Mouse (Mus musculus) erythroblast, embryonic 14.5 days (primary cell): Measurements from ENCODE around the gene Arhgef19.

ENCODE experiments used
- GATA1 ChIP-seq: IDR thresholded peaks from 2 replicates; pipeline ENCODE4 v1.6.1; 2012; ENCODE audit warnings: low read length, inconsistent platforms, mixed read lengths
- TAL1 ChIP-seq: IDR thresholded peaks from 3 replicates; pipeline ENCODE4 v1.6.1; 2012; ENCODE audit warnings: low read length, inconsistent platforms, mixed read lengths

DNA sequence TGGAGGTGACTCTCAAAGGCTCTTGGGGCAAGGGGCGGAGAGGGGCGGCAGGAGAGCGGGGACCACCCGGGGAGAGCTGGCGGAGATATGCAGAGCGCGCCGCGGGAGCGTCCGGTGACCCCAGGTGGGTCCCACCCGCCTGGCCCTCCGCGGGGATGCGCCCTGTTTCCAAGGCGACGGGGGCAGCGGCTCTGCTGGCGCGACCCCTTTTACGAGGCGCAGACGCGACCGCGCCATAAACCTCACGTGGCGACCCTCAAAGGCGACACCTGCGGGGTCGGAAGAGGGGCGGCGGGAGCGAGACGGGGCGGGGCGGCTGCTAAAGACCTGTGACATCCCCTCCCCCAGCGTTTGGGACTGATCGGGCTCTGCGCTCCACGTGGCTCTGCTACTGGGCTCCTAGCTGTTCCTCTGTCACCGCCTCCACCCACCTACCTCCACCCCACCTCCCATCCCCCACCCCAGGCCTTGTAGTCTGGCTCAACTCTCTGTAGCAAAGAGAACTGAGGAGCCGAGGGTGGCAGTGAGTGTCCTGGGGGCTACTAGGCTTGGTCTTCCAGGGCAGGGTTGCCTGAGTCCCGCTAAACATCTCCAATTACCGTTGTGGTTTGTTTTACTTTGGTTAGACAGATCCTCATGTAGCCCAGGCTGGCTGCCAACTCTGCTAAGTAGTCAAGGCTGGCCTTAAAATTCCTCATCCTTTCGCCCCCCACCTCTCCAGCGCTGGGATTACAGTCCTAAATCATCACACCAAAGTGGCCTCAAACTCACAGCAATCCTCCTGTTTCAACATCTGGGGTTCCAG is 52.5 kb downstream of the Arhgef19 start:
- no peak for TF ChIP-seq GATA1
- no peak for TF ChIP-seq TAL1
